Mouse (Mus musculus) bone marrow macrophage, adult 2 months (primary cell): Measurements from ENCODE around the gene Zfp109.

Source experiments
- CTCF ChIP-seq: IDR thresholded peaks from 2 replicates; pipeline ENCODE4 v1.5.1; 2012; ENCODE audit warnings: low read depth, mild to moderate bottlenecking, low read length, moderate library complexity
- POLR2A ChIP-seq: IDR thresholded peaks from 2 replicates; pipeline ENCODE4 v1.6.1; 2012; ENCODE audit warnings: mild to moderate bottlenecking, low read depth, low read length, borderline replicate concordance

GRCm38 (mm10) chr7:24191361-24191760 lies 46.0 kb downstream of the Zfp109 start:
- TF ChIP-seq CTCF (no peak), POLR2A (no peak)
